Mouse (Mus musculus): Measurements from ENCODE around the gene Mxd3. TPM values are rescaled to one million over a fixed set of nuclear protein-coding genes. Genes with fewer than 3 reads are reported as not detected.

The Mxd3 gene
- total RNA-seq, 2 experiments from 2014 or later, result 18.3 to 20.6 TPM

Other genes with a start within 250 kb of the Mxd3 start
- gene Uimc1, start 229.5 kb downstream of the Mxd3 start, total RNA-seq (2021), result 10 to 100 TPM; 28.9 to 30.9 TPM
- 10 to 100 TPM; 17.7 to 20.1 TPM for gene Zfp346, start 224.5 kb downstream of the Mxd3 start, total RNA-seq (2021)
- not detected for gene Gm17617, start 196.3 kb downstream of the Mxd3 start, total RNA-seq (2021)
- 1 to 10 TPM in 1 of 2 experiments, under 1 TPM in 1; 0.61 to 1.3 TPM for gene Fgfr4, start 177.2 kb downstream of the Mxd3 start, total RNA-seq (2021)
- gene Nsd1, start 120.0 kb downstream of the Mxd3 start, total RNA-seq (2021), result 100 to 1,000 TPM; 107 to 108 TPM
- 100 to 1,000 TPM; 157 to 172 TPM for gene Prelid1, start 9.3 kb downstream of the Mxd3 start, total RNA-seq (2021)
- 10 to 100 TPM; 39.5 to 39.9 TPM for gene Rab24, start 7.9 kb downstream of the Mxd3 start, total RNA-seq (2021)
- gene Lman2, start 33.0 kb upstream of the Mxd3 start, total RNA-seq (2021), result 10 to 100 TPM; 54.1 to 59.3 TPM
- under 1 TPM in 1 of 2 experiments, not detected in 1; 0.70 TPM for gene Rgs14, start 39.9 kb upstream of the Mxd3 start, total RNA-seq (2021)
- not detected for gene Slc34a1, start 68.4 kb upstream of the Mxd3 start, total RNA-seq (2021)
- gene Pfn3, start 85.4 kb upstream of the Mxd3 start, total RNA-seq (2021), result not detected
- gene F12, start 97.0 kb upstream of the Mxd3 start, total RNA-seq (2021), result not detected
- gene Grk6, start 115.2 kb upstream of the Mxd3 start, total RNA-seq (2021), result 10 to 100 TPM; 29.9 to 31.1 TPM
- gene Prr7, start 134.4 kb upstream of the Mxd3 start, total RNA-seq (2021), result 1 to 10 TPM; 2.1 to 2.3 TPM
- gene Dbn1, start 158.3 kb upstream of the Mxd3 start, total RNA-seq (2021), result 10 to 100 TPM; 64.5 to 66.8 TPM
- gene Pdlim7, start 183.9 kb upstream of the Mxd3 start, total RNA-seq (2021), result 100 to 1,000 TPM; 115 to 119 TPM
- gene Dok3, start 199.5 kb upstream of the Mxd3 start, total RNA-seq (2021), result 1 to 10 TPM; 1.0 to 1.1 TPM
- 10 to 100 TPM; 16.9 to 18.5 TPM for gene Ddx41, start 206.8 kb upstream of the Mxd3 start, total RNA-seq (2021)
- gene Fam193b, start 241.3 kb upstream of the Mxd3 start, total RNA-seq (2021), result 10 to 100 TPM; 21.2 to 24.0 TPM
- gene Tmed9, start 243.9 kb upstream of the Mxd3 start, total RNA-seq (2021), result 100 to 1,000 TPM; 116 to 121 TPM